Mouse (Mus musculus) limb, embryonic 10.5 days (tissue): Measurements from ENCODE around the gene Iqschfp. TPM values are rescaled to one million over a fixed set of nuclear protein-coding genes. Genes with fewer than 3 reads are reported as not detected.

Experiments
- DNase-seq: peaks from one replicate; pipeline ENCODE4 v3.0.0-alpha.2; 2017; ENCODE audit warnings: low spot score
- H3K27ac ChIP-seq: fragments of 300-500 bp; sonication (generic); 2 replicates; pipeline ENCODE4 v1.5.1; 2016; ENCODE audit warnings: mild to moderate bottlenecking
- H3K27me3 ChIP-seq: fragments of 300-500 bp; sonication (generic); 2 replicates; pipeline ENCODE4 v1.6.1; 2016; ENCODE audit warnings: low read depth, mild to moderate bottlenecking; ENCODE audit not compliant: poor library complexity, severe bottlenecking
- H3K36me3 ChIP-seq: fragments of 300-500 bp; sonication (generic); 2 replicates; pipeline ENCODE4 v1.6.1; 2016; ENCODE audit warnings: mild to moderate bottlenecking, moderate library complexity
- H3K4me1 ChIP-seq: fragments of 300-500 bp; sonication (generic); 2 replicates; pipeline ENCODE4 v1.6.1; 2016
- H3K4me3 ChIP-seq: fragments of 300-500 bp; sonication (generic); 2 replicates; pipeline ENCODE4 v1.5.1; 2016; ENCODE audit warnings: mild to moderate bottlenecking, moderate library complexity
- H3K9me3 ChIP-seq: fragments of 300-500 bp; sonication (generic); replicated peaks from 2 replicates; pipeline ENCODE4 v1.6.1; 2016; ENCODE audit warnings: mild to moderate bottlenecking
- WGBS: fragments of 180-500 bp; shearing (Covaris S2); methylation state at CpG from one replicate; pipeline ENCODE4 v1.1.7; 2016; 5-methylcytosine and 5-hydroxymethylcytosine counted together
- polyA plus RNA-seq: library from polyadenylated mRNA; unstranded; fragments of >200 nt; fragmentation: Nextera tagmentation; extraction: Ambion mirVana; gene quantifications from 2 replicates; pipeline ENCODE4 v1.2.1, GENCODE M21; 2016

Gene Iqschfp
- polyA plus RNA-seq, 1 experiment from 2014 or later = not detected

DNA sequence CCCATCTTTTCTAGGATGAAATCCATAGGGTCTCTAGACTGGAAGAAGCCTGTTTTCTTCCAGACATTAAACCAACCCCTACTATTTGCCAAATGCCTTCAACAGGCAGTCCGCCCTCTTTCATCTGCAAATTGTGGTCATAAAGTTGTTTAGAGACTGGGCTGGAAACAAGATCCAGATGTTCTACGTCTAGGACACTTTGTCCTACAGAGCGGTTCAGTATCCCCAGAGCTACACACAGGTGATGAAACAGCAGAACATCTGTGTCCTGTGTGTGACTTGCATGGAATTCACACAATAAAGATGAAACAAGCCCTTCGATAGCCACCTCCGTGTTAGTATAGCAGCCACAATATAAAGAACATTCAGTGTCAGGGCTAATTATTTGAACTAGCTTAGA lies 596.3 kb downstream of the Iqschfp start:
- H3K27ac ChIP-seq = peak overlapping the region; percentile 88
- H3K36me3 ChIP-seq = no peaks in the 10 kb centered on the region
- H3K27me3 ChIP-seq = no peaks in the 10 kb centered on the region
- 11% methylated on average over 5 of the region's 5 CpGs for WGBS
- no peak overlapping the region for H3K4me3 ChIP-seq
- H3K9me3 ChIP-seq = no peaks in the 10 kb centered on the region
- DNase-seq = no peak
- peaks cover 47% of the 10 kb centered on the region for H3K4me1 ChIP-seq

DNA sequence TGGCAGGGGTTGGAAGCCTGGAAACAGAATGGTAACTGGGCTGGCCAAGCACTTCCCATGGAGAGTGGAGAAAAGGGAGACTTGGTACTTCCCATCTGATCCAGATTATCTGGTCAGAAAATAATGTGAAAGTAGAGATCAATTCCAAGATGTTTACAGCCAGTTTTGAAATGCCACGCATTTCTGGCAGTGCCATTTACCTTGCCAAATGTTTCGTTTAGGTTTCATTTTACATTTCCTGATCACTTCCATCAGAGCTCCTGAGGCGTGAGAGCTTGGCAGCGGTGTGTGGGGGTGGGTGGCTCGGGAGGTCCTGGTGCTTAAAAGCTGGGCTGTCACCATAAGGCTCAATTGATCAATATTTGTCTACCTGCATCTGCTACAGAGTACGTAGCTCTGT lies 599.5 kb downstream of the Iqschfp start:
- H3K9me3 ChIP-seq = no peaks in the 10 kb centered on the region
- H3K4me1 ChIP-seq = peaks cover 78% of the 10 kb centered on the region
- H3K36me3 ChIP-seq = no peaks in the 10 kb centered on the region
- H3K27ac ChIP-seq = 0 out of 2 replicates have a peak overlapping the region, but pooled peaks have one; percentile 94
- WGBS = 55% methylated on average over 6 of the region's 6 CpGs
- no peak overlapping the region for H3K4me3 ChIP-seq
- H3K27me3 ChIP-seq = no peaks in the 10 kb centered on the region
- no peak for DNase-seq

GRCm38 (mm10) chr3:68492066-68492465 lies 600.0 kb downstream of the Iqschfp start:
- peak overlapping the region; percentile 94 for H3K27ac ChIP-seq
- 41% methylated on average over 1 of the region's 1 CpGs for WGBS
- peaks cover 80% of the 10 kb centered on the region for H3K4me1 ChIP-seq
- no peak overlapping the region for H3K4me3 ChIP-seq
- H3K9me3 ChIP-seq = no peaks in the 10 kb centered on the region
- H3K36me3 ChIP-seq = no peaks in the 10 kb centered on the region
- no peaks in the 10 kb centered on the region for H3K27me3 ChIP-seq
- DNase-seq = no peak

GRCm38 (mm10) chr3:68492513-68492912 lies 600.5 kb downstream of the Iqschfp start:
- Histone ChIP-seq H3K9me3 (no peaks in the 10 kb centered on the region), H3K36me3 (no peaks in the 10 kb centered on the region), H3K27me3 (no peaks in the 10 kb centered on the region), H3K4me1 (peaks cover 77% of the 10 kb centered on the region), H3K4me3 (peak overlapping the region; percentile 86; the same call in 1 of the 2 replicates), H3K27ac (peak overlapping the region; percentile 94)
- no peak for DNase-seq
- 13% methylated on average over 3 of the region's 3 CpGs for WGBS

DNA sequence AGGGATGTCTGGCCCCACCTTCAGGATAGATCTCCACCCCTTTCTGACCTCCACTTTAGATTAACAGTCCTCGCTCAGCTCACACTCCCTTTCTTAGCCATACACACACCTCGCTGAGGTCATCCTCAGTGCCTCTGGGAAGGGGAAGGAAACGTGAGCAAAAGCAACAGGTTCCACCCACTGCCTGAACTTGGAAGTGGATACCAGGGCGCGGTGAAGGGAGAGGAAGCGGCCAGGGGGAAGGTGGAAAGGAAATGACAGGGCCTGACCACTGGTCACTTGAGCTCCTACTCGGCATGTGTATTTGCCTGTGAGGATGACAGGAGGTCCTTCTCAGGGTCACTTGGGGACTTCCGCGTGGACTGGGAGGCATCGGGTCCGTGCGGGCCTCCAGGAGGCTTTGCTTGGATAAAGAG lies 601.1 kb downstream of the Iqschfp start:
- DNase-seq = no peak
- Histone ChIP-seq H3K4me1 (peaks cover 70% of the 10 kb centered on the region), H3K4me3 (peak overlapping the region; percentile 86), H3K27me3 (no peaks in the 10 kb centered on the region), H3K27ac (peak overlapping the region; percentile 94), H3K36me3 (0 out of 2 replicates have a peak, but pooled peaks cover under 1% of the 10 kb centered on the region), H3K9me3 (no peaks in the 10 kb centered on the region)
- 1% methylated on average over 12 of the region's 12 CpGs for WGBS

DNA sequence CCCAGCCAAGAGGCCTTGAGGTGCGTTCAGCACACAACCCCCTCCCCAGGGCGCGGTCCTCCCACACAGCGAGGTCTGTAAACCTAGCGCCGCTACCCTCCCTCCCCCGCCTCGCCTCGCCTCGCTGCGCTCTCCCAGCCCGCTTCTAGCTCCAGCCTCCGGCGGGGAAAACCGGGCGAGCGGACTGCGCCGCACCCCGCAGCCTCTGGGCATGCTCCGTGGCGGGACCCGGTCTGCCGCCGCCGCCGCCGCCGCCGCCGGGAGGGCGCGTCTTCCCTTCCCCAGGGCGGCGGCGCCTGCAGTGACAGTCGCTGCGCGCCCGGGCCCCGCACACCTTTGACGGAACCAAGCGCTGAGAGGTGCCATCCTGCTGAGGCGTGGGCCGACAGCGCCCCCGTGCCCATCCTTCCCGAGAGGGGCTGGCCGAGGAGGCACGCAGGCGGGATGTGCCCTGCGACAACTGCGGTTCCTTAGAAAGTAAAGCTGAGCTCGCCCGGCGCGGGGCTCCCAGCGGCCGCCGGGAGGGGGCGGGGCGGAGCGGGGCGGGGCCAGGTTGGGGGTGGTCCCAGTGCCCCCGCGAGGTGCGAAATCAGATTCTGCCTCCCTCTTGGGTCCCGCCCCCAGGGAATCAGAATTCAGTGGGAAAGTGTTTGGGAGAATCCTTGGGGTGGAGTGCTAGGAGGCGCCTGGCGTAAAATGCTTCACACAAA lies 601.7 kb downstream of the Iqschfp start:
- under 1% methylated on average over 70 of the region's 70 CpGs for WGBS
- 0 out of 2 replicates have a peak, but pooled peaks cover 4% of the 10 kb centered on the region for H3K36me3 ChIP-seq
- H3K4me1 ChIP-seq = peaks cover 65% of the 10 kb centered on the region
- peak overlapping the region; percentile 94 for H3K27ac ChIP-seq
- DNase-seq = peak; percentile 90
- no peaks in the 10 kb centered on the region for H3K9me3 ChIP-seq
- H3K27me3 ChIP-seq = no peaks in the 10 kb centered on the region
- peak overlapping the region; percentile 86 for H3K4me3 ChIP-seq

DNA sequence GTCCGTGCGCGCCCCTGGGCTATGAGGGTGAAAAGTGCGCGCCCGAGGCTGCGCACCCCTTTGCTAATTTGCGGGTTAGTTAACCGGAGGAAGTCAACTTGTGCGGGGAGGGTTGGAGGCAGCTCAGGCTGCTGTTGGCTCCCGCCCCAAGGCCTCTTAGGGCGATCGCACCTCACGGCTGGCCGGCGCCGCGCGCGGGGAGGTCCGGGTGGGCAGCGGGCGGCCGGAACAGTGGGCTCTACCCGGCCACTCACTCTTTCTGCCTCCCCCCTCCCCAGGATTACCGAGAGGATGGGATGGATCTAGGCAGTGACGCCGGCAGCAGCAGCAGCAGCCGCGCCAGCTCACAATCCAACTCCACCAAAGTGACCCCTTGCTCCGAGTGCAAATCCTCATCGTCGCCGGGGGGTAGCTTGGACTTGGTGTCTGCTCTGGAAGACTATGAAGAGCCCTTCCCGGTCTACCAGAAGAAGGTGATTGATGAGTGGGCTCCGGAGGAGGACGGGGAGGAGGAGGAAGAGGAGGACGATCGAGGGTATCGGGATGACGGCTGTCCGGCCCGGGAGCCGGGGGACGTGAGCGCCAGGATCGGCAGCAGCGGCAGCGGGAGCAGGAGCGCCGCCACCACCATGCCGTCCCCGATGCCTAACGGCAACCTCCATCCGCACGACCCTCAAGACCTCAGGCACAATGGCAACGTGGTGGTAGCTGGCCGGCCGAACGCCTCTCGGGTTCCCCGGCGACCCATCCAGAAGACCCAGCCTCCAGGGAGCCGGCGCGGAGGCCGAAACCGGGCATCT lies 602.5 kb downstream of the Iqschfp start:
- Histone ChIP-seq H3K4me3 (peak overlapping the region; percentile 86), H3K9me3 (no peaks in the 10 kb centered on the region), H3K27me3 (no peaks in the 10 kb centered on the region), H3K36me3 (0 out of 2 replicates have a peak, but pooled peaks cover 4% of the 10 kb centered on the region), H3K27ac (peak overlapping the region; percentile 94), H3K4me1 (peaks cover 59% of the 10 kb centered on the region)
- DNase-seq = peak; percentile 75
- under 1% methylated on average over 68 of the region's 68 CpGs for WGBS

GRCm38 (mm10) chr3:68495096-68495735 lies 603.2 kb downstream of the Iqschfp start:
- Histone ChIP-seq H3K27me3 (no peaks in the 10 kb centered on the region), H3K36me3 (0 out of 2 replicates have a peak, but pooled peaks cover 4% of the 10 kb centered on the region), H3K27ac (peak overlapping the region; percentile 94), H3K4me1 (peaks cover 59% of the 10 kb centered on the region), H3K9me3 (no peaks in the 10 kb centered on the region), H3K4me3 (peak overlapping the region; percentile 86)
- 1% methylated on average over 37 of the region's 38 CpGs for WGBS
- peak; percentile 77 for DNase-seq

DNA sequence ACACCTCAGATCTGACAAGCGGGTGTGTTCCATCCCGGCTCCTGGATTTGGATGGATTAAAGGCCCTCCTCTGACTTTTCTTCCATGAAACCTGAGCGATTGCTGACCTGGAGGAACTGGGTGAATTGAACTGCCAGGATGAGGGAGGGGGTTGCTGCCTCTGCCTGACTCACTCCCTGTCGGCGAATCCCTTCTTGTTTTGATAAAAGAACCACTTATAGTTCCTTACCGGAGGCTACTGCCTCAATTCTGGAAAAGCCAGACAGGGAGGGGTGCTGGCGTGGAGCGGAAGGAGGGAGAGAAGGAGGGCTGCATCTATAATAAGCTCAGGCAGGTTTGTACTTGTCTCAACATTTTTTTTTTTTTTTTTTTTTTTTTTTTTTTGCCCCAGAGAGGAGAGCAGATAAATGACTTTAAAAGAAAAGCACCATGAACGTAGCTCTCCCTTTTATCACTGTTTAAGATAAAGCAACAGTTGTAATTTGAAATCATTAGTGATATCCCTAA lies 603.8 kb downstream of the Iqschfp start:
- DNase-seq = no peak
- peaks cover 58% of the 10 kb centered on the region for H3K4me1 ChIP-seq

DNA sequence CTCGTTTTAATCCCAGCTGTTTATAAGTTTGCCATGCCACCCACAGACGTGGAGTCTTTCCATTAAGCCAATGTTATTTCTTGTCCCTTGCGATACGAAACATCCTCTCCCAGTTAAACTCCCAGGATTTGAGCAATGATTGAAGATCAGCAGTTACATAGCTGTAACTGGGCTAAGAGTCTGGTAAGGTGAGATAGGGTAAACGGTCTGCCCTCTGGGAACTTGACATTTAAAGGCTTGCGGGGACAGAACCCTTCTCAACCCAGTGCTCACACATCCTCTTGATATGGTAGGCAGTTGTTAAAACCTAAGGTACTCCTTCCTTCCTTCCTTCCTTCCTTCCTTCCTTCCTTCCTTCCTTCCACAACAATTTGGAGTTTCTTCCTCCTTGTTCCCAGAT lies 604.5 kb downstream of the Iqschfp start:
- WGBS = 62% methylated on average over 6 of the region's 6 CpGs
- H3K27me3 ChIP-seq = no peaks in the 10 kb centered on the region
- H3K27ac ChIP-seq = no peak overlapping the region
- H3K36me3 ChIP-seq = 0 out of 2 replicates have a peak, but pooled peaks cover 4% of the 10 kb centered on the region
- H3K9me3 ChIP-seq = no peaks in the 10 kb centered on the region
- H3K4me3 ChIP-seq = peak overlapping the region; percentile 86; the same call in 1 of the 2 replicates
- DNase-seq = no peak
- H3K4me1 ChIP-seq = peaks cover 51% of the 10 kb centered on the region

More for the DNA sequence above, 603.8 kb downstream of the Iqschfp start:
- no peaks in the 10 kb centered on the region for H3K9me3 ChIP-seq
- 2% methylated on average over 9 of the region's 9 CpGs for WGBS
- H3K27me3 ChIP-seq = no peaks in the 10 kb centered on the region
- H3K27ac ChIP-seq = peak overlapping the region; percentile 94
- H3K36me3 ChIP-seq = 0 out of 2 replicates have a peak, but pooled peaks cover 4% of the 10 kb centered on the region
- H3K4me3 ChIP-seq = peak overlapping the region; percentile 86

- H3K36me3 ChIP-seq = 0 out of 2 replicates have a peak, but pooled peaks cover 4% of the 10 kb centered on the region
- 87% methylated on average over 6 of the region's 6 CpGs for WGBS
- no peaks in the 10 kb centered on the region for H3K27me3 ChIP-seq
- no peaks in the 10 kb centered on the region for H3K9me3 ChIP-seq
- H3K4me1 ChIP-seq = peaks cover 20% of the 10 kb centered on the region
- H3K4me3 ChIP-seq = no peak overlapping the region
- DNase-seq = no peak
- H3K27ac ChIP-seq = no peak overlapping the region
These were observed 607.6 kb downstream of the Iqschfp start for GRCm38 (mm10) chr3:68499532-68500152.

- 89% methylated on average over 3 of the region's 3 CpGs for WGBS
- no peaks in the 10 kb centered on the region for H3K36me3 ChIP-seq
- DNase-seq = no peak
- H3K9me3 ChIP-seq = no peaks in the 10 kb centered on the region
- H3K4me1 ChIP-seq = peaks cover 8% of the 10 kb centered on the region
- H3K4me3 ChIP-seq = no peak overlapping the region
- no peaks in the 10 kb centered on the region for H3K27me3 ChIP-seq
- H3K27ac ChIP-seq = no peak overlapping the region
These were observed 612.8 kb downstream of the Iqschfp start for GRCm38 (mm10) chr3:68504838-68505237.
